ENCODE assay signal across 14 mouse cellular contexts in the genomic region with DNA sequence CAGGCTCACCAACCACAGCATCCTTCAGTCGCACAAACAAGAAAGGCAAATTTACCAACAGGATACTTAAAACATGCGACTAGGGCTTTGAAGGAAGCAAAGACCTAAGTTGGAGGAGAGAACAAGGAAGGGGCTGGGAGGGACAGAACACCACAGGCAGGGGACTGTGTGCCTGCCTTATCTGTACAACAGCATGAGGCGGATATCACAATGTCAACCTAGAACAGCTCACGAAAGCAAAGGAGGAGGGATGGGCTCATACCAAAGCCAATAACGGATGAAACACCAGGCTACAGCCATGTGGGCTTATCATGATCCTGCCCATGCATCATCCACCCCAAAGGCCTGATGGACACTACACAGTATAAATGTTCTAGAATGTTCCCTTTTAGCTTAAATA.
"Had no signal": no experiment of that assay in that cellular context is flagged by ENCODE, and none has a peak within 500 bp of the region (broad histone marks: within the 10 kb centered on the region; RNA-seq: fewer than 3 reads in every experiment).

No protein-coding gene starts in this region.

- H3K36me3 ChIP-seq: liver, embryonic 15.5 days; lung, embryonic 15.5 days had no signal

- H3K4me3 ChIP-seq: hindbrain, embryonic 15.5 days; kidney, embryonic 15.5 days; limb, embryonic 13.5 days; liver, embryonic 15.5 days; lung, embryonic 15.5 days; midbrain, embryonic 15.5 days; neural tube, embryonic 12.5 days had no signal

- H3K27ac ChIP-seq: hindbrain, embryonic 15.5 days; kidney, embryonic 15.5 days; limb, embryonic 13.5 days; liver, embryonic 15.5 days; lung, embryonic 15.5 days; midbrain, embryonic 15.5 days; neural tube, embryonic 12.5 days had no signal

- ATAC-seq: intestine, embryonic 16.5 days; midbrain, embryonic 15.5 days had no signal

- H3K9ac ChIP-seq: hindbrain, embryonic 15.5 days; kidney, embryonic 15.5 days; limb, embryonic 13.5 days; liver, embryonic 15.5 days; lung, embryonic 15.5 days; midbrain, embryonic 15.5 days; neural tube, embryonic 12.5 days had no signal

- H3K9me3 ChIP-seq: hindbrain, embryonic 15.5 days; kidney, embryonic 15.5 days; limb, embryonic 13.5 days; liver, embryonic 15.5 days; lung, embryonic 15.5 days; midbrain, embryonic 15.5 days; neural tube, embryonic 12.5 days had no signal

- H3K27me3 ChIP-seq: hindbrain, embryonic 15.5 days; kidney, embryonic 15.5 days; limb, embryonic 13.5 days; liver, embryonic 15.5 days; lung, embryonic 15.5 days; midbrain, embryonic 15.5 days; neural tube, embryonic 12.5 days had no signal

- H3K4me2 ChIP-seq: hindbrain, embryonic 15.5 days; kidney, embryonic 15.5 days; limb, embryonic 13.5 days; liver, embryonic 15.5 days; lung, embryonic 15.5 days; midbrain, embryonic 11.5 days; midbrain, embryonic 15.5 days; neural tube, embryonic 12.5 days had no signal

- DNase-seq: kidney, adult 2 months; kidney, postnatal 4 days; lung, postnatal 36 days; thymus, adult 18-20 months; thymus, postnatal 14 days had no signal

- H3K4me1 ChIP-seq: liver, embryonic 15.5 days had no signal
